25 mouse cellular contexts compared by ENCODE assay signal in the genomic region with DNA sequence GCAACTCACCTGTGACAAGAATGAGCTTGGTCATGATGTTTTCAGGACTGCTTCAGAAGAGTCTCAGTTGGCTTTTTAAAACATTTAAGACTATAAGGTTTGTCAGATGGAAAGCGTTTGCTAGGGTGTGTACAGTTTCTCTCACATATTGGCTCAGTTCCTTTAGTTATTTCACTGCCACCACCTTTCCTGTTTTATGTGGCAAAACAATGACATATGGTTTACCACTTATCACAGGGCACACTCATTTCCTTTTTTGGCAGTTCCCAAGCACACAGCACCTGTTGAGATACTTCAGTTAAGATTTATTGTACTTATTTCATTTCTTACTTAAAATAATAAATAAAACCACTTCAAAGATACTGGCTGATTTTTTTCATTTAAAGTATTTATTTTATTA. TPM values are rescaled to one million over a fixed set of nuclear protein-coding genes. Genes with fewer than 3 reads are reported as not detected.
A peak's percentile ranks its signal among the peaks of the same experiment; 100 is the strongest.
DNase-seq lines count a peak whose midpoint lies in the region; ATAC-seq lines count a peak whose summit lies in the region.
"Had no signal": no experiment of that assay in that cellular context is flagged by ENCODE, and none has a peak within 500 bp of the region (broad histone marks: within the 10 kb centered on the region; RNA-seq: fewer than 3 reads in every experiment).

Gene Chil5, minus strand, starts transcription at position 34 of the 400 bp plus-strand sequence.

- no peak within 1 kb of the TSS for H3K4me3 ChIP-seq in forebrain, embryonic 15.5 days
- H3K4me3 ChIP-seq in kidney, embryonic 16.5 days (ENCODE audit: low read length) = no peak within 1 kb of the TSS
- H3K4me3 ChIP-seq: forebrain, embryonic 10.5 days; heart, embryonic 12.5 days; hindbrain, embryonic 13.5 days; megakaryocyte, embryonic 14.5 days; midbrain, embryonic 15.5 days had no signal

- no peaks in the 10 kb centered on the region for H3K27me3 ChIP-seq in forebrain, embryonic 15.5 days
- H3K27me3 ChIP-seq in kidney, embryonic 16.5 days (ENCODE audit: insufficient read depth, low read length) = no peaks in the 10 kb centered on the region
- H3K27me3 ChIP-seq: heart, embryonic 12.5 days; hindbrain, embryonic 13.5 days; megakaryocyte, embryonic 14.5 days; midbrain, embryonic 15.5 days had no signal

- no peaks in the 10 kb centered on the region for H3K9me3 ChIP-seq in forebrain, embryonic 15.5 days
- H3K9me3 ChIP-seq in kidney, embryonic 16.5 days (ENCODE audit: low read length) = no peaks in the 10 kb centered on the region
- H3K9me3 ChIP-seq: forebrain, embryonic 10.5 days; heart, embryonic 12.5 days; hindbrain, embryonic 13.5 days; megakaryocyte, embryonic 14.5 days; midbrain, embryonic 15.5 days had no signal

- no peaks in the 10 kb centered on the region for H3K36me3 ChIP-seq in forebrain, embryonic 15.5 days
- no peaks in the 10 kb centered on the region for H3K36me3 ChIP-seq in kidney, embryonic 16.5 days (ENCODE audit: insufficient read depth, low read length)
- H3K36me3 ChIP-seq: forebrain, embryonic 10.5 days; heart, embryonic 12.5 days; hindbrain, embryonic 13.5 days; midbrain, embryonic 15.5 days had no signal

- no peak within 1 kb of the TSS for H3K4me2 ChIP-seq in forebrain, embryonic 15.5 days (replicated peaks)
- no peak within 1 kb of the TSS for H3K4me2 ChIP-seq in kidney, embryonic 16.5 days (replicated peaks; ENCODE audit: low read depth, low read length)
- H3K4me2 ChIP-seq: heart, embryonic 12.5 days; hindbrain, embryonic 13.5 days; midbrain, embryonic 15.5 days had no signal

- WGBS in forebrain, embryonic 15.5 days = 83% methylated on average over 1 of the region's 1 CpGs
- 88% methylated on average over 1 of the region's 1 CpGs for WGBS in kidney, embryonic 16.5 days

- H3K9ac ChIP-seq in forebrain, embryonic 15.5 days (replicated peaks) = no peak within 1 kb of the TSS
- H3K9ac ChIP-seq in kidney, embryonic 16.5 days (replicated peaks; ENCODE audit: low read length) = no peak within 1 kb of the TSS
- H3K9ac ChIP-seq: heart, embryonic 12.5 days; hindbrain, embryonic 13.5 days; liver, embryonic 14.5 days; midbrain, embryonic 15.5 days had no signal

- peak; percentile 95 to 96 for ATAC-seq in hematopoietic stem cell, adult 5-6 weeks (replicated peaks in 1 of 2; ENCODE audit: insufficient read depth in 1 of 2, low FRiP score in 2 of 2, low TSS enrichment in 1 of 2, low read depth in 1 of 2, poor library complexity in 2 of 2, severe bottlenecking in 2 of 2)
- ATAC-seq in neutrophil, adult 5-6 weeks (ENCODE audit: extremely low read depth, insufficient number of reproducible peaks, low FRiP score, poor library complexity, severe bottlenecking) = peak; percentile 39; the same call in 1 of the 2 replicates
- ATAC-seq in forebrain, embryonic 15.5 days (replicated peaks) = no peak
- ATAC-seq in kidney, embryonic 16.5 days (ENCODE audit: low FRiP score, low TSS enrichment) = no peak
- ATAC-seq: midbrain, embryonic 15.5 days; Patski had no signal

- H3K27ac ChIP-seq in forebrain, embryonic 15.5 days (replicated peaks) = no peak within 1 kb of the TSS
- H3K27ac ChIP-seq in kidney, embryonic 16.5 days (ENCODE audit: low read length) = no peak within 1 kb of the TSS
- H3K27ac ChIP-seq: forebrain, embryonic 10.5 days; hindbrain, embryonic 13.5 days; liver, embryonic 14.5 days; midbrain, embryonic 15.5 days had no signal

- peak; percentile 10 for DNase-seq in cerebellum, adult 11 months
- no peak for DNase-seq in cerebellum, postnatal 4 days (ENCODE audit: low spot score in 2 of 2)
- DNase-seq in brain, adult 2 months (ENCODE audit: low read depth, low spot score) = peak; percentile 93
- DNase-seq in urinary bladder, postnatal 10 days (ENCODE audit: low spot score) = no peak
- DNase-seq: adrenal gland, postnatal 14 days; heart, adult 11 months; heart, postnatal 14 days; kidney, adult 9 months; kidney, postnatal 4 days; layer of hippocampus, postnatal 36 days had no signal

- H3K4me1 ChIP-seq in forebrain, embryonic 15.5 days = no peaks in the 10 kb centered on the region
- no peaks in the 10 kb centered on the region for H3K4me1 ChIP-seq in kidney, embryonic 16.5 days (ENCODE audit: insufficient read depth, low read length)
- H3K4me1 ChIP-seq: forebrain, embryonic 10.5 days; heart, embryonic 12.5 days; hindbrain, embryonic 13.5 days; midbrain, embryonic 15.5 days had no signal

RNA-seq across cellular contexts. Expression of gene Chil5, which starts in this region (rescaled TPM):
- 2.5 and 5.3 TPM in 2 replicates for total RNA-seq in hematopoietic stem cell, adult 5-6 weeks (2017)
- total RNA-seq in neutrophil, adult 5-6 weeks (2017) = 0.74 and 2.9 TPM in 2 replicates
- not detected in 2 replicates for polyA plus RNA-seq in forebrain, embryonic 15.5 days (2015; fragmentation: Nextera tagmentation; extraction: Ambion mirVana)
- not detected in 2 replicates for polyA plus RNA-seq in kidney, embryonic 16.5 days (2015; fragmentation: Nextera tagmentation; extraction: Ambion mirVana)
- total RNA-seq: adrenal gland, postnatal 14 days; gastrocnemius, adult 8-10 months; heart, postnatal 14 days; layer of hippocampus, postnatal 36 days; left cerebral cortex, postnatal 25 days had no signal
- polyA plus RNA-seq: forebrain, embryonic 10.5 days; hindbrain, embryonic 13.5 days; intestine, embryonic 14.5 days; liver, embryonic 14.5 days; lung, embryonic 16.5 days; midbrain, embryonic 15.5 days; Patski had no signal

Comparison
In these comparisons a context has a peak if more than half of its experiments do, and no peak if none do; other contexts are left out.
1. DNase-seq: peak in cerebellum, adult 11 months (single experiment) and brain, adult 2 months (single experiment); none in cerebellum, postnatal 4 days (0 of 2) and urinary bladder, postnatal 10 days (single experiment).
2. ATAC-seq: peak in hematopoietic stem cell, adult 5-6 weeks (2 of 2) and neutrophil, adult 5-6 weeks (single experiment); none in forebrain, embryonic 15.5 days (single experiment) and kidney, embryonic 16.5 days (single experiment).